Mouse (Mus musculus) embryo, embryonic 10.5 days (tissue): ENCODE results near the gene Gjc1.

Experiments
- DNase-seq: peaks from one replicate; pipeline ENCODE4 v3.0.0-alpha.2; 2015; ENCODE audit warnings: low spot score

The Gjc1 gene

GRCm38 (mm10) chr11:102814881-102815280 is 4.6 kb downstream of the Gjc1 start:
- no peak for DNase-seq

GRCm38 (mm10) chr11:102810721-102811485 is 8.6 kb downstream of the Gjc1 start:
- DNase-seq = no peak

GRCm38 (mm10) chr11:102808246-102808645 is 11.3 kb downstream of the Gjc1 start:
- DNase-seq = no peak

- DNase-seq = no peak
Measured at GRCm38 (mm10) chr11:102803453-102803852, 16.0 kb downstream of the Gjc1 start.

GRCm38 (mm10) chr11:102794157-102794556 is 25.3 kb downstream of the Gjc1 start:
- DNase-seq = no peak

- DNase-seq = no peak
Measured at GRCm38 (mm10) chr11:102791682-102792445, 27.6 kb downstream of the Gjc1 start.

- no peak for DNase-seq
Measured at GRCm38 (mm10) chr11:102787688-102788177, 31.8 kb downstream of the Gjc1 start.

GRCm38 (mm10) chr11:102783443-102783842 is 36.1 kb downstream of the Gjc1 start:
- no peak for DNase-seq

- no peak for DNase-seq
Measured at GRCm38 (mm10) chr11:102781523-102781922, 38.0 kb downstream of the Gjc1 start.

- DNase-seq = no peak
Measured at GRCm38 (mm10) chr11:102780986-102781351, 38.5 kb downstream of the Gjc1 start.

- no peak for DNase-seq
Measured at GRCm38 (mm10) chr11:102780271-102780985, 39.1 kb downstream of the Gjc1 start.

- DNase-seq = no peak
Measured at GRCm38 (mm10) chr11:102779824-102780223, 39.7 kb downstream of the Gjc1 start.

- DNase-seq = no peak
Measured at GRCm38 (mm10) chr11:102779081-102779638, 40.3 kb downstream of the Gjc1 start.

- peak; percentile 32 for DNase-seq
Measured at GRCm38 (mm10) chr11:102778597-102778996, 40.9 kb downstream of the Gjc1 start.

- peak; percentile 57 for DNase-seq
Measured at GRCm38 (mm10) chr11:102778165-102778564, 41.3 kb downstream of the Gjc1 start.

GRCm38 (mm10) chr11:102777598-102777997 is 41.9 kb downstream of the Gjc1 start:
- peak; percentile 82 for DNase-seq

GRCm38 (mm10) chr11:102774621-102775141 is 44.8 kb downstream of the Gjc1 start:
- peak; percentile 96 for DNase-seq

- peak; percentile 94 for DNase-seq
Measured at GRCm38 (mm10) chr11:102773713-102774611, 45.5 kb downstream of the Gjc1 start.

- peak; percentile 73 for DNase-seq
Measured at GRCm38 (mm10) chr11:102772771-102773700, 46.5 kb downstream of the Gjc1 start.
